Mouse (Mus musculus): ENCODE results near the gene Prkcg. TPM values are rescaled to one million over a fixed set of nuclear protein-coding genes. Genes with fewer than 3 reads are reported as not detected.
A peak's percentile ranks its signal among the peaks of the same experiment; 100 is the strongest.

Prkcg gene
- polyA plus RNA-seq, 1 experiment from 2014 or later: 0.65 TPM

- no peak overlapping the region for H3K27ac ChIP-seq (ENCODE audit: low read depth, low read length)
- WGBS: 61% methylated on average over 5 of the region's 5 CpGs
- no peaks in the 10 kb centered on the region for H3K27me3 ChIP-seq (ENCODE audit: control insufficient read depth, insufficient read depth, low read length)
- no peaks in the 10 kb centered on the region for H3K4me1 ChIP-seq (replicated peaks; ENCODE audit: control insufficient read depth, insufficient read depth, low read length)
- no peak overlapping the region for H3K9ac ChIP-seq (ENCODE audit: low read depth, low read length)
- no peaks in the 10 kb centered on the region for H3K36me3 ChIP-seq (ENCODE audit: control insufficient read depth, insufficient read depth, low read length)
- H3K9me3 ChIP-seq (ENCODE audit: control insufficient read depth, low read length): no peaks in the 10 kb centered on the region
- ATAC-seq (ENCODE audit: low FRiP score) (no peak), DNase-seq (ENCODE audit: low spot score) (no peak)
- H3K4me2 ChIP-seq (replicated peaks; ENCODE audit: low read depth, low read length): no peak overlapping the region
- no peak overlapping the region for H3K4me3 ChIP-seq (ENCODE audit: low read depth, low read length)
Observed at GRCm38 (mm10) chr7:3348326-3348725, 59.3 kb downstream of the Prkcg start.

GRCm38 (mm10) chr7:3349775-3350174, 60.8 kb downstream of the Prkcg start:
- H3K27me3 ChIP-seq (ENCODE audit: control insufficient read depth, insufficient read depth, low read length): no peaks in the 10 kb centered on the region
- no peaks in the 10 kb centered on the region for H3K36me3 ChIP-seq (ENCODE audit: control insufficient read depth, insufficient read depth, low read length)
- WGBS: 90% methylated on average over 9 of the region's 9 CpGs
- H3K9me3 ChIP-seq (ENCODE audit: control insufficient read depth, low read length): no peaks in the 10 kb centered on the region
- no peak overlapping the region for H3K9ac ChIP-seq (ENCODE audit: low read depth, low read length)
- H3K27ac ChIP-seq (ENCODE audit: low read depth, low read length): no peak overlapping the region
- ATAC-seq (ENCODE audit: low FRiP score) (no peak), DNase-seq (ENCODE audit: low spot score) (no peak)
- no peaks in the 10 kb centered on the region for H3K4me1 ChIP-seq (replicated peaks; ENCODE audit: control insufficient read depth, insufficient read depth, low read length)
- no peak overlapping the region for H3K4me3 ChIP-seq (ENCODE audit: low read depth, low read length)
- H3K4me2 ChIP-seq (replicated peaks; ENCODE audit: low read depth, low read length): no peak overlapping the region

- 100% methylated on average over 1 of the region's 1 CpGs for WGBS
- Histone ChIP-seq H3K4me1 (replicated peaks; ENCODE audit: control insufficient read depth, insufficient read depth, low read length) (no peaks in the 10 kb centered on the region), H3K4me2 (replicated peaks; ENCODE audit: low read depth, low read length) (no peak overlapping the region), H3K9ac (ENCODE audit: low read depth, low read length) (no peak overlapping the region), H3K9me3 (ENCODE audit: control insufficient read depth, low read length) (no peaks in the 10 kb centered on the region), H3K4me3 (ENCODE audit: low read depth, low read length) (no peak overlapping the region), H3K36me3 (ENCODE audit: control insufficient read depth, insufficient read depth, low read length) (0 out of 2 replicates have a peak, but pooled peaks cover 2% of the 10 kb centered on the region), H3K27ac (ENCODE audit: low read depth, low read length) (no peak overlapping the region), H3K27me3 (ENCODE audit: control insufficient read depth, insufficient read depth, low read length) (no peaks in the 10 kb centered on the region)
- no peak for DNase-seq (ENCODE audit: low spot score)
- no peak for ATAC-seq (ENCODE audit: low FRiP score)
Observed at GRCm38 (mm10) chr7:3351536-3351935, 62.6 kb downstream of the Prkcg start.

- 0 out of 2 replicates have a peak, but pooled peaks cover 4% of the 10 kb centered on the region for H3K36me3 ChIP-seq (ENCODE audit: control insufficient read depth, insufficient read depth, low read length)
- WGBS: 90% methylated on average over 6 of the region's 6 CpGs
Observed at GRCm38 (mm10) chr7:3354850-3355249, 65.9 kb downstream of the Prkcg start.

GRCm38 (mm10) chr7:3360678-3361077, 71.7 kb downstream of the Prkcg start:
- H3K27me3 ChIP-seq (ENCODE audit: control insufficient read depth, insufficient read depth, low read length): no peaks in the 10 kb centered on the region; the same call in 1 of the 2 replicates
- H3K9ac ChIP-seq (ENCODE audit: low read depth, low read length): no peak overlapping the region
- WGBS: 100% methylated on average over 1 of the region's 1 CpGs
- 0 out of 2 replicates have a peak, but pooled peaks cover 4% of the 10 kb centered on the region for H3K36me3 ChIP-seq (ENCODE audit: control insufficient read depth, insufficient read depth, low read length)
- no peak overlapping the region for H3K27ac ChIP-seq (ENCODE audit: low read depth, low read length)
- ATAC-seq (ENCODE audit: low FRiP score) (no peak), DNase-seq (ENCODE audit: low spot score) (no peak)
- H3K4me3 ChIP-seq (ENCODE audit: low read depth, low read length): no peak overlapping the region
- H3K4me1 ChIP-seq (replicated peaks; ENCODE audit: control insufficient read depth, insufficient read depth, low read length): 0 out of 2 replicates have a peak, but pooled peaks cover under 1% of the 10 kb centered on the region
- H3K9me3 ChIP-seq (ENCODE audit: control insufficient read depth, low read length): no peaks in the 10 kb centered on the region
- H3K4me2 ChIP-seq (replicated peaks; ENCODE audit: low read depth, low read length): no peak overlapping the region

More at GRCm38 (mm10) chr7:3354850-3355249, 65.9 kb downstream of the Prkcg start:
- Histone ChIP-seq H3K4me2 (replicated peaks; ENCODE audit: low read depth, low read length) (no peak overlapping the region), H3K27ac (ENCODE audit: low read depth, low read length) (no peak overlapping the region), H3K27me3 (ENCODE audit: control insufficient read depth, insufficient read depth, low read length) (no peaks in the 10 kb centered on the region), H3K9ac (ENCODE audit: low read depth, low read length) (no peak overlapping the region), H3K9me3 (ENCODE audit: control insufficient read depth, low read length) (no peaks in the 10 kb centered on the region), H3K4me3 (ENCODE audit: low read depth, low read length) (no peak overlapping the region), H3K4me1 (replicated peaks; ENCODE audit: control insufficient read depth, insufficient read depth, low read length) (no peaks in the 10 kb centered on the region)
- ATAC-seq (ENCODE audit: low FRiP score) (no peak), DNase-seq (ENCODE audit: low spot score) (no peak)

- H3K9me3 ChIP-seq (ENCODE audit: control insufficient read depth, low read length): no peaks in the 10 kb centered on the region
- 37% methylated on average over 11 of the region's 11 CpGs for WGBS
- no peak for ATAC-seq (ENCODE audit: low FRiP score)
- H3K27me3 ChIP-seq (ENCODE audit: control insufficient read depth, insufficient read depth, low read length): peaks cover 6% of the 10 kb centered on the region; the same call in 1 of the 2 replicates
- no peak overlapping the region for H3K4me2 ChIP-seq (replicated peaks; ENCODE audit: low read depth, low read length)
- H3K27ac ChIP-seq (ENCODE audit: low read depth, low read length): no peak overlapping the region
- H3K36me3 ChIP-seq (ENCODE audit: control insufficient read depth, insufficient read depth, low read length): no peaks in the 10 kb centered on the region
- DNase-seq (ENCODE audit: low spot score): no peak
- 0 out of 2 replicates have a peak, but pooled peaks cover 4% of the 10 kb centered on the region for H3K4me1 ChIP-seq (replicated peaks; ENCODE audit: control insufficient read depth, insufficient read depth, low read length)
- no peak overlapping the region for H3K4me3 ChIP-seq (ENCODE audit: low read depth, low read length)
- H3K9ac ChIP-seq (ENCODE audit: low read depth, low read length): no peak overlapping the region
Observed at GRCm38 (mm10) chr7:3365547-3366279, 76.7 kb downstream of the Prkcg start.

GRCm38 (mm10) chr7:3366705-3367516, 77.9 kb downstream of the Prkcg start:
- peak; percentile 45; the same call in 1 of the 2 replicates for ATAC-seq (ENCODE audit: low FRiP score)
- peak; percentile 25 for DNase-seq (ENCODE audit: low spot score)
- Histone ChIP-seq H3K4me1 (replicated peaks; ENCODE audit: control insufficient read depth, insufficient read depth, low read length) (0 out of 2 replicates have a peak, but pooled peaks cover 4% of the 10 kb centered on the region), H3K27ac (ENCODE audit: low read depth, low read length) (no peak overlapping the region), H3K4me3 (ENCODE audit: low read depth, low read length) (no peak overlapping the region), H3K4me2 (replicated peaks; ENCODE audit: low read depth, low read length) (no peak overlapping the region), H3K9me3 (ENCODE audit: control insufficient read depth, low read length) (no peaks in the 10 kb centered on the region), H3K36me3 (ENCODE audit: control insufficient read depth, insufficient read depth, low read length) (no peaks in the 10 kb centered on the region), H3K9ac (ENCODE audit: low read depth, low read length) (no peak overlapping the region), H3K27me3 (ENCODE audit: control insufficient read depth, insufficient read depth, low read length) (peaks cover 6% of the 10 kb centered on the region; the same call in 1 of the 2 replicates)
- WGBS: 16% methylated on average over 42 of the region's 42 CpGs

- Histone ChIP-seq H3K9ac (ENCODE audit: low read depth, low read length) (no peak overlapping the region), H3K27ac (ENCODE audit: low read depth, low read length) (no peak overlapping the region), H3K27me3 (ENCODE audit: control insufficient read depth, insufficient read depth, low read length) (peaks cover 6% of the 10 kb centered on the region; the same call in 1 of the 2 replicates), H3K4me1 (replicated peaks; ENCODE audit: control insufficient read depth, insufficient read depth, low read length) (0 out of 2 replicates have a peak, but pooled peaks cover 4% of the 10 kb centered on the region), H3K36me3 (ENCODE audit: control insufficient read depth, insufficient read depth, low read length) (no peaks in the 10 kb centered on the region), H3K9me3 (ENCODE audit: control insufficient read depth, low read length) (no peaks in the 10 kb centered on the region), H3K4me3 (ENCODE audit: low read depth, low read length) (no peak overlapping the region), H3K4me2 (replicated peaks; ENCODE audit: low read depth, low read length) (no peak overlapping the region)
- 7% methylated on average over 11 of the region's 11 CpGs for WGBS
- ATAC-seq (ENCODE audit: low FRiP score) (peak; percentile 44; the same call in 1 of the 2 replicates), DNase-seq (ENCODE audit: low spot score) (no peak)
Observed at GRCm38 (mm10) chr7:3367569-3367968, 78.6 kb downstream of the Prkcg start.
